Mouse (Mus musculus) cerebellum, postnatal 36 days (tissue): Measurements from ENCODE around the gene Fam13c.
"Not testable (repeated sequence)": the region's sequence is repeated elsewhere in the genome, so short reads cannot be mapped to it uniquely, and the experiment has no call there.

Source experiments
- DNase-seq, 2 experiments: peaks; one replicate each; pipeline ENCODE4 v3.0.0; 2021 to 2022; ENCODE audit warnings: mixed read lengths in 2 of 2

Gene Fam13c

GRCm38 (mm10) chr10:70439676-70440521, at the start of gene Fam13c:
Gene Fam13c (plus strand): TSS chr10:70440481.
- peak; percentile 53 to 65 for DNase-seq

GRCm38 (mm10) chr10:70395900-70396299, 44.4 kb upstream of the Fam13c start:
- no peak for DNase-seq

- no peak for DNase-seq
Observed at GRCm38 (mm10) chr10:70398224-70398623, 42.1 kb upstream of the Fam13c start.

GRCm38 (mm10) chr10:70402006-70402405, 38.3 kb upstream of the Fam13c start:
- DNase-seq: no peak

- no peak for DNase-seq
Observed at GRCm38 (mm10) chr10:70402711-70403110, 37.6 kb upstream of the Fam13c start.

GRCm38 (mm10) chr10:70417811-70418486, 22.3 kb upstream of the Fam13c start:
- DNase-seq: no peak

- DNase-seq: no peak
Observed at GRCm38 (mm10) chr10:70419282-70420264, 20.7 kb upstream of the Fam13c start.

- DNase-seq: no peak
Observed at GRCm38 (mm10) chr10:70426373-70426772, 13.9 kb upstream of the Fam13c start.

GRCm38 (mm10) chr10:70428121-70428662, 12.1 kb upstream of the Fam13c start:
- DNase-seq: peak; percentile 24 to 38

- no peak for DNase-seq
Observed at GRCm38 (mm10) chr10:70429341-70429740, 10.9 kb upstream of the Fam13c start.

GRCm38 (mm10) chr10:70433334-70433733, 6.9 kb upstream of the Fam13c start:
- DNase-seq: no peak

GRCm38 (mm10) chr10:70433736-70434135, 6.5 kb upstream of the Fam13c start:
- DNase-seq: not testable (repeated sequence)

GRCm38 (mm10) chr10:70436656-70437055, 3.6 kb upstream of the Fam13c start:
- DNase-seq: no peak

- no peak for DNase-seq
Observed at GRCm38 (mm10) chr10:70437289-70437688, 3.0 kb upstream of the Fam13c start.

- peak; percentile 84 to 90 for DNase-seq
Observed at GRCm38 (mm10) chr10:70440639-70441461, 569 bp downstream of the Fam13c start.

GRCm38 (mm10) chr10:70442156-70442555, 1.9 kb downstream of the Fam13c start:
- DNase-seq: no peak

GRCm38 (mm10) chr10:70442623-70443022, 2.3 kb downstream of the Fam13c start:
- DNase-seq: no peak

- DNase-seq: no peak
Observed at GRCm38 (mm10) chr10:70447787-70448186, 7.5 kb downstream of the Fam13c start.

- DNase-seq: no peak
Observed at GRCm38 (mm10) chr10:70449206-70449605, 8.9 kb downstream of the Fam13c start.

- DNase-seq: no peak
Observed at GRCm38 (mm10) chr10:70455886-70456305, 15.6 kb downstream of the Fam13c start.

GRCm38 (mm10) chr10:70458574-70459263, 18.4 kb downstream of the Fam13c start:
- no peak for DNase-seq
